Mouse (Mus musculus): ENCODE results near the gene Cwc25. TPM values are rescaled to one million over a fixed set of nuclear protein-coding genes. Genes with fewer than 3 reads are reported as not detected.

Cwc25 gene
- total and polyA plus RNA-seq, 2 experiments from 2014 or later: 11.8 to 15.5 TPM

- Histone ChIP-seq H3K36me3 (ENCODE audit: insufficient read depth) (peaks cover 41% of the 10 kb centered on the region), H3K9me3 (ENCODE audit: low read length) (no peaks in the 10 kb centered on the region), H3K27ac (ENCODE audit: low read depth, low read length) (peak overlapping the region; percentile 95; the same call in 1 of the 2 replicates), H3K4me2 (ENCODE audit: low read depth) (peak overlapping the region; percentile 74), H3K9ac (peak overlapping the region; percentile 94), H3K27me3 (ENCODE audit: insufficient read depth, low read length) (no peaks in the 10 kb centered on the region), H3K4me1 (ENCODE audit: insufficient read depth) (peaks cover 8% of the 10 kb centered on the region; the same call in 1 of the 2 replicates), H3K4me3 (ENCODE audit: low read depth, low read length) (peak overlapping the region; percentile 83)
- ATAC-seq (no peak), DNase-seq (no peak)
- 2% methylated on average over 11 of the region's 11 CpGs for WGBS
- TF ChIP-seq CTCF (IDR thresholded peaks at IDR 0.05; ENCODE audit: low read depth): no peak
These were observed 15.1 kb upstream of the Cwc25 start for GRCm38 (mm10) chr11:97781478-97781831.

DNA sequence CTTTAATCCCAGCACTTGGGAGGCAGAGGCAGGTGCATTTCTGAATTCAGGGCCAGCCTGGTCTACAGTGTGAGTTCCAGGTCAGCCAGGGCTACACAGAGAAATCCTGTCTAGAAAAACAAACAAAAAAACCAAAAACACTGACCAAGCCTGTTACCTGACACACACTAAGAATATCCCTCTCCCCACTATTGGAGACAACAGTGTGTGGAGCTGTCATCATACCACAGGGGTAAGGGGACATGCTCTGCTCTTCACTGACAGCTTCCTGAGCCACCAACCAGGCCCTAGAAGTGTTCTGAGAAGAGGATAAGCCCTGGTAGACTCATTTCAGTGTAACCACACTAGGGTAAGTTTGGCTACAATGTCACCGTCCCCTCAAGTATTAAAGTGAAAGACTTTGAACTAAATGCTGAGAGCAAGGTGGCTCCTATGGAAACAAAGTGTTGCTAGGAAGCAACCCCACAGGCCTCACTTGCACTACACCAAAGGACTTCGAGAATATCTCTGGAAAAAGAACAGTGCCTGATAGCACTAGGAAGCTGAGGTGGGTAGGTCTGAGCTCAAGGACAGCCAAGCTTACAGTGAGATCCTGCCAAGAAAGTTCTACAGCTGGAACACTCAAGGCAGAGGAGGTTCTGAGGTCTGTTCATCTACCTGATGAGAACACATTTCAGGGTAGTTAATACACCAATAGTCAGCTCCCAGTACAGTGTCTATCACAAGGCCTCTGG, 13.8 kb upstream of the Cwc25 start:
- Histone ChIP-seq H3K27ac (ENCODE audit: low read depth, low read length) (no peak overlapping the region; the same call in 1 of the 2 replicates), H3K4me3 (ENCODE audit: low read depth, low read length) (no peak overlapping the region), H3K9me3 (ENCODE audit: low read length) (no peaks in the 10 kb centered on the region), H3K27me3 (ENCODE audit: insufficient read depth, low read length) (no peaks in the 10 kb centered on the region), H3K4me2 (ENCODE audit: low read depth) (peak overlapping the region; percentile 74), H3K9ac (no peak overlapping the region), H3K4me1 (ENCODE audit: insufficient read depth) (peaks cover 8% of the 10 kb centered on the region; the same call in 1 of the 2 replicates), H3K36me3 (ENCODE audit: insufficient read depth) (peaks cover 47% of the 10 kb centered on the region)
- DNase-seq: no peak
- no peak for TF ChIP-seq CTCF (IDR thresholded peaks at IDR 0.05; ENCODE audit: low read depth)
- ATAC-seq: no peak
- WGBS: 84% methylated on average over 2 of the region's 2 CpGs

- no peak overlapping the region for H3K4me3 ChIP-seq (ENCODE audit: low read depth, low read length)
- H3K27me3 ChIP-seq (ENCODE audit: insufficient read depth, low read length): no peaks in the 10 kb centered on the region
- WGBS: 98% methylated on average over 1 of the region's 1 CpGs
- no peaks in the 10 kb centered on the region for H3K9me3 ChIP-seq (ENCODE audit: low read length)
- ATAC-seq: no peak
- no peak overlapping the region for H3K4me2 ChIP-seq (ENCODE audit: low read depth)
- H3K4me1 ChIP-seq (ENCODE audit: insufficient read depth): peaks cover 8% of the 10 kb centered on the region; the same call in 1 of the 2 replicates
- H3K36me3 ChIP-seq (ENCODE audit: insufficient read depth): peaks cover 47% of the 10 kb centered on the region
- no peak overlapping the region for H3K9ac ChIP-seq
- TF ChIP-seq CTCF (IDR thresholded peaks at IDR 0.05; ENCODE audit: low read depth): no peak
- no peak for DNase-seq
- no peak overlapping the region for H3K27ac ChIP-seq (ENCODE audit: low read depth, low read length)
These were observed 12.6 kb upstream of the Cwc25 start for GRCm38 (mm10) chr11:97778918-97779317.

- peak; percentile 53 for TF ChIP-seq CTCF (IDR thresholded peaks at IDR 0.05; ENCODE audit: low read depth)
- H3K36me3 ChIP-seq (ENCODE audit: insufficient read depth): peaks cover 47% of the 10 kb centered on the region
- ATAC-seq: peak; percentile 45
These were observed 10.8 kb upstream of the Cwc25 start for GRCm38 (mm10) chr11:97777129-97777529.

DNA sequence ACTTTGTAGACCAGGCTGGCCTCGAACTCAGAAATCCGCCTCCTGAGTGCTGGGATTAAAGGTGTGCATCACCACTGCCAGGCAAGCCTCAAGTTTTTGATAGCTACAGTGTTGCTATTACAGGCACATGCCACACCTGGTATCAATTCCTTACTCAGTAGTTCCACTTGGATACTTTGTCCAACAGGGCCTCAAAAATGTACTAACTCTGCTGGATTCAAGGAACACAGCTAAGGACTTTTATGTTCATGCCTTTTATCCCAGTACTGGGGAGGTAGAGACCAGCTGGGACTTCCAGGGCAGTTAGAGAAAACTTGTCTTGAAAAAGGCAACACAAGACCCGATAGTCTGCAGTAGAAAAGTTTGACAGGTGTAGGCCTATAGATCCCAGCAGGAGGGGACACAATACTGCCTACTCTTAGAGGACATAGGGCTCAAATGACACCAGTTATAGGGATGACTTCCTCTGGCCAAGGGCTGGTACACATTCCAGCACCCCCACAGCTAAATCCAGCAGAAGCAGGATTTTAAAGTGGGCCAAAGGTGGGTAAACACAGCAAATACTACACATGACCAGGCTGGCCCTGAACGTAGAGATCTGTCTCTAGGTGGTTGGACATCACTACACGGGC, 10.3 kb upstream of the Cwc25 start:
- DNase-seq: no peak
- Histone ChIP-seq H3K27me3 (ENCODE audit: insufficient read depth, low read length) (no peaks in the 10 kb centered on the region), H3K4me2 (ENCODE audit: low read depth) (no peak overlapping the region), H3K9me3 (ENCODE audit: low read length) (no peaks in the 10 kb centered on the region), H3K36me3 (ENCODE audit: insufficient read depth) (peaks cover 47% of the 10 kb centered on the region), H3K4me1 (ENCODE audit: insufficient read depth) (peaks cover 8% of the 10 kb centered on the region; the same call in 1 of the 2 replicates), H3K9ac (no peak overlapping the region), H3K4me3 (ENCODE audit: low read depth, low read length) (no peak overlapping the region), H3K27ac (ENCODE audit: low read depth, low read length) (no peak overlapping the region)
- 51% methylated on average over 5 of the region's 5 CpGs for WGBS
- ATAC-seq: no peak
- TF ChIP-seq CTCF (IDR thresholded peaks at IDR 0.05; ENCODE audit: low read depth): no peak

More at GRCm38 (mm10) chr11:97777129-97777529, 10.8 kb upstream of the Cwc25 start:
- no peaks in the 10 kb centered on the region for H3K27me3 ChIP-seq (ENCODE audit: insufficient read depth, low read length)
- H3K27ac ChIP-seq (ENCODE audit: low read depth, low read length): no peak overlapping the region
- no peak overlapping the region for H3K4me3 ChIP-seq (ENCODE audit: low read depth, low read length)
- H3K4me2 ChIP-seq (ENCODE audit: low read depth): no peak overlapping the region
- DNase-seq: peak; percentile 37
- H3K4me1 ChIP-seq (ENCODE audit: insufficient read depth): peaks cover 8% of the 10 kb centered on the region; the same call in 1 of the 2 replicates
- no peak overlapping the region for H3K9ac ChIP-seq
- no peaks in the 10 kb centered on the region for H3K9me3 ChIP-seq (ENCODE audit: low read length)
- WGBS: 45% methylated on average over 2 of the region's 2 CpGs

- peaks cover 47% of the 10 kb centered on the region for H3K36me3 ChIP-seq (ENCODE audit: insufficient read depth)
- H3K9ac ChIP-seq: no peak within 1 kb of the TSS
- no peak for TF ChIP-seq CTCF (IDR thresholded peaks at IDR 0.05; ENCODE audit: low read depth)
- no peak within 1 kb of the TSS for H3K27ac ChIP-seq (ENCODE audit: low read depth, low read length)
- no peaks in the 10 kb centered on the region for H3K27me3 ChIP-seq (ENCODE audit: insufficient read depth, low read length)
- no peak for ATAC-seq
- no peaks in the 10 kb centered on the region for H3K9me3 ChIP-seq (ENCODE audit: low read length)
- 40% methylated on average over 17 of the region's 17 CpGs for WGBS
- no peak within 1 kb of the TSS for H3K4me3 ChIP-seq (ENCODE audit: low read depth, low read length)
- no peak for DNase-seq
- H3K4me2 ChIP-seq (ENCODE audit: low read depth): no peak within 1 kb of the TSS
- H3K4me1 ChIP-seq (ENCODE audit: insufficient read depth): peaks cover 7% of the 10 kb centered on the region; the same call in 1 of the 2 replicates
These were observed 9.6 kb upstream of the Cwc25 start, which contains the start of gene 1700001P01Rik for GRCm38 (mm10) chr11:97775808-97776496. Gene 1700001P01Rik, minus strand, starts transcription at chr11:97775918.

Measured in forebrain, postnatal 0 days (tissue).